In genomic region chr11:20877578-20878096, GRCm38 (mm10) we compare ENCODE assay signal across 29 mouse cellular contexts. TPM values are rescaled to one million over a fixed set of nuclear protein-coding genes. Genes with fewer than 3 reads are reported as not detected.
DNase-seq lines count a peak whose midpoint lies in the region; ATAC-seq and TF ChIP-seq lines count a peak whose summit lies in the region.
"Had no signal": no experiment of that assay in that cellular context is flagged by ENCODE, and none has a peak within 500 bp of the region (broad histone marks: within the 10 kb centered on the region; RNA-seq: fewer than 3 reads in every experiment).

No protein-coding gene starts in this region.

- H3K27me3 ChIP-seq in hindbrain, embryonic 10.5 days (ENCODE audit: insufficient read depth, poor library complexity, severe bottlenecking): no peaks in the 10 kb centered on the region
- H3K27me3 ChIP-seq: embryonic facial prominence, embryonic 13.5 days; heart, embryonic 13.5 days; hindbrain, embryonic 12.5 days; hindbrain, embryonic 15.5 days; Patski had no signal

- TF ChIP-seq CTCF in embryonic fibroblast, embryonic 13.5 days (IDR thresholded peaks at IDR 0.05; ENCODE audit: borderline replicate concordance, insufficient read depth, low read length): no peak

- no peaks in the 10 kb centered on the region for H3K9me3 ChIP-seq in hindbrain, embryonic 10.5 days
- H3K9me3 ChIP-seq: embryonic facial prominence, embryonic 10.5 days; embryonic facial prominence, embryonic 13.5 days; forebrain, embryonic 10.5 days; heart, embryonic 10.5 days; heart, embryonic 13.5 days; hindbrain, embryonic 12.5 days; hindbrain, embryonic 15.5 days had no signal

- 96% methylated on average over 3 of the region's 3 CpGs for WGBS in hindbrain, embryonic 10.5 days

- peak overlapping the region; percentile 72 for H3K27ac ChIP-seq in embryonic fibroblast, embryonic 13.5 days (ENCODE audit: insufficient read depth, low read length)
- no peak overlapping the region for H3K27ac ChIP-seq in hindbrain, embryonic 10.5 days
- H3K27ac ChIP-seq: embryonic facial prominence, embryonic 10.5 days; embryonic facial prominence, embryonic 13.5 days; forebrain, embryonic 10.5 days; heart, adult 2 months; heart, embryonic 10.5 days; heart, embryonic 13.5 days; hindbrain, embryonic 12.5 days; hindbrain, embryonic 15.5 days had no signal

- H3K36me3 ChIP-seq in hindbrain, embryonic 10.5 days: no peaks in the 10 kb centered on the region
- H3K36me3 ChIP-seq: embryonic facial prominence, embryonic 10.5 days; embryonic facial prominence, embryonic 13.5 days; forebrain, embryonic 10.5 days; heart, embryonic 10.5 days; heart, embryonic 13.5 days; hindbrain, embryonic 12.5 days; hindbrain, embryonic 15.5 days had no signal

- peaks cover 9% of the 10 kb centered on the region for H3K4me1 ChIP-seq in embryonic fibroblast, embryonic 13.5 days (ENCODE audit: control insufficient read depth, insufficient read depth, low read length)
- H3K4me1 ChIP-seq in hindbrain, embryonic 10.5 days (replicated peaks): peaks cover 5% of the 10 kb centered on the region; the same call in 1 of the 2 replicates
- H3K4me1 ChIP-seq: forebrain, embryonic 10.5 days; hindbrain, embryonic 12.5 days; hindbrain, embryonic 15.5 days had no signal

- H3K4me3 ChIP-seq in embryonic fibroblast, embryonic 13.5 days (ENCODE audit: insufficient read depth, low read length): no peak overlapping the region
- no peak overlapping the region for H3K4me3 ChIP-seq in hindbrain, embryonic 10.5 days
- H3K4me3 ChIP-seq: embryonic facial prominence, embryonic 10.5 days; embryonic facial prominence, embryonic 13.5 days; forebrain, embryonic 10.5 days; heart, adult 2 months; heart, embryonic 10.5 days; heart, embryonic 13.5 days; hindbrain, embryonic 12.5 days; hindbrain, embryonic 15.5 days had no signal

- TF ChIP-seq POLR2A in embryonic fibroblast, embryonic 13.5 days (IDR thresholded peaks at IDR 0.05; ENCODE audit: low read depth, low read length): no peak

- peak; percentile 80 for ATAC-seq in frontal cortex, adult (ENCODE audit: low TSS enrichment)
- ATAC-seq: forebrain, embryonic 16.5 days; intestine, postnatal 0 days had no signal

- no peak for DNase-seq in frontal cortex, postnatal 14 days (ENCODE audit: low spot score in 2 of 2)
- DNase-seq in right cerebral cortex, adult 2 months (ENCODE audit: low spot score in 2 of 2): peak; percentile 26 to 34
- no peak for DNase-seq in right cerebral cortex, adult 18-20 months
- peak; percentile 53 for DNase-seq in NIH3T3 (ENCODE audit: low read depth)
- no peak for DNase-seq in hindbrain, embryonic 10.5 days (ENCODE audit: low spot score)
- DNase-seq: adrenal gland, postnatal 10 days; adrenal gland, postnatal 36 days; cerebellum, adult 11-12 months; cerebellum, adult 8-10 months; cerebellum, postnatal 10 days; cerebellum, postnatal 36 days; embryo, embryonic 11 days; gastrocnemius, postnatal 10 days; gastrocnemius, postnatal 36 days; heart, adult 2 months; heart, postnatal 14 days; heart, postnatal 4 days had no signal

RNA-seq across cellular contexts. Expression of gene Lgalsl, which starts 46.8 kb away (rescaled TPM):
- 76.9 and 81.0 TPM in 2 replicates for polyA plus RNA-seq in embryonic fibroblast, embryonic 13.5 days (2011; ENCODE audit: insufficient read length, low read depth, missing spikeins)
- 23.6 and 23.9 TPM in 2 replicates for polyA plus RNA-seq in hindbrain, embryonic 10.5 days (2016; fragmentation: Nextera tagmentation; extraction: Ambion mirVana)

Comparison
In these comparisons a context has a peak if more than half of its experiments do, and no peak if none do; other contexts are left out.
1. DNase-seq: peak in right cerebral cortex, adult 2 months (2 of 2) and NIH3T3 (single experiment); none in frontal cortex, postnatal 14 days (0 of 2), right cerebral cortex, adult 18-20 months (single experiment) and hindbrain, embryonic 10.5 days (single experiment).